Mouse (Mus musculus) frontal cortex, postnatal 10 days (tissue): ENCODE measurements at regions not wholly inside any gene's neighbourhood (a gene's known extent, or its start where the extent isn't known, plus 50 kb on each side); places are given as distances from the start of the nearest gene placed in this dataset.
A peak's percentile ranks its signal among the peaks of the same experiment; 100 is the strongest.

ENCODE experiments used
- DNase-seq, 2 experiments: peaks; one replicate each; pipeline ENCODE4 v3.0.0; 2022; ENCODE audit warnings: low spot score in 2 of 2, mixed read lengths in 1 of 2

DNA sequence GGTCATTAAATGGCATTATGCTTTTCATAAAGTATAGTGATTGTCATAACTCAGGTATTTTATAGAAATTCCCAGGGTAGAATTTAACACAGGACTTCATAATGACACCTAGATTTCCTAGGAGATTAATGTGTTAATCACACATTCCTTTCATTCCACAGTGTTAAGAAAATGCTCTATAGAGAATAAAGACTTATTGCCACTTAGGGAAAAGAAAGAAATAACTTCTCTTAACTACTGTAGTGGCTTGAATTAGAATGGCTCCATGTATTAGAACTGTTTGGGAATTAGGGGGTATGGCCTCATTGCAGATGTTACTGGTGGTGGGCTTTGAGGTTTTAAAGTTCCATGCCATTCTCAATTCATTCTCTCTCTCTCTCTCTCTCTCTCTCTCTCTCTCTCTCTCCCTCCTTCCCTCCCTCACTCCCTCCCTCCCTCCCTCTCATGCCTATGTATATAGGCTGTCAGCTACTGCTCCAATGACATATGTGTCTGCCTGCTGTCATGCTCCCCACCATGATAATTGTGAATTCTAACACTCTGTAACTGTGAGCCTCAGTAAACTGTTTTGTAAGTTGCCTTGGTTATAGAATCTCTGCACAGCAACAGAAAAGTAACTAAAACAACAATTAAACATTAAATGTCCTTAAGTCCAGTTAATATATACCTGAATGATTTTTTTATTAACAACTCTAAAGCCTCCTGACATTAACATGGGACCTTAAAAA is 425.1 kb upstream of the Depdc1a start:
- DNase-seq = no peak

DNA sequence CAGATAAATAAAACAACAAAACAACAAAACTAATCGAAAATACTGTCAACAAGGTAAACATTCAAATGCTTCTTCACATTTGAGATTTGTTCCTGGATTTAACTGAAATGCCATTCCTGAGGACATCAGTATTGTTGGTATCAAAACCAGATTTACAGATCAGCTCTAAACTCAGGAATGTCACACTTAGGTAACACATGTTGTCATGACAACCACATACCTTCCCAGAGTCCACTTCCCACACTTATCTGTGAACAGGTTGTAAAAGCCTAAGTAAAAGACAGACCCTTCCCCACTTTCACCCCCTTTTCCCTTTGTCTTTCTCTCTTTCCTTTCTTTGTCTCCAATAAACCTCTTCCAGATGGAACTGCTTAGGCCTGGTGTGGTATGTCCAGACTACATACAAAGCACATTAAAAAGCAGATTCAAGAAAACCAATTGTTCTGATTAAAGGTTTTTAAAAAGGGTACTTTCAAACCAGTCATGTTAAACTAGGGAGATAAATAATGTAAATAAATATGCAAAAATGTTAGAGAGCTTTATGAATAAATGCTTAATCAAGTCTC is 438.2 kb upstream of the Depdc1a start:
- DNase-seq = no peak

DNA sequence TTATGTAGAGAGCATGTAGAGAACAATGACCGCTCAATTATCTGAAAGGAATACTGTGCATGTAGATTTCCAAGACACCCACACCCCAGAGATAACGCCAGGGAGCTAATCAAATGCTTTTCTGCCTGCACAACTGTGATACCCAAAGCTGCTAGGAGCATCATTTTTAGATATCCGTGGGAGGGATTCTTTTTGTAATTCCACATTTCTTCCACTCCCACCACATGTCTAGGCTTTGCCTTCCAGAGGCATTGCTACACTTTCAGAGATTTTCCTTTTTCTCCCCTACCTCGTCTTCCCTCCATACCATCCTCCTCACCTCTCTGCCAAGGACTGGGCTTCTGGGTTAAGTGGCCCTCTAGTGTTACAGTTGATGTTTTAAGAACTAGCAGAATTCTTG is 460.4 kb upstream of the Depdc1a start:
- DNase-seq = peak; percentile 16 to 29

- DNase-seq = no peak
Measured at GRCm38 (mm10) chr3:159031581-159031980, 463.7 kb upstream of the Depdc1a start.

- DNase-seq = peak; percentile 24 to 54
Measured at GRCm38 (mm10) chr3:159030675-159031074, 464.6 kb upstream of the Depdc1a start.

- DNase-seq = no peak
Measured at GRCm38 (mm10) chr3:159029951-159030350, 465.3 kb upstream of the Depdc1a start.

- DNase-seq = no peak
Measured at GRCm38 (mm10) chr3:159020447-159020846, 458.4 kb upstream of the Lrrc7 start.

GRCm38 (mm10) chr3:159017269-159017668 is 455.2 kb upstream of the Lrrc7 start:
- DNase-seq = no peak

DNA sequence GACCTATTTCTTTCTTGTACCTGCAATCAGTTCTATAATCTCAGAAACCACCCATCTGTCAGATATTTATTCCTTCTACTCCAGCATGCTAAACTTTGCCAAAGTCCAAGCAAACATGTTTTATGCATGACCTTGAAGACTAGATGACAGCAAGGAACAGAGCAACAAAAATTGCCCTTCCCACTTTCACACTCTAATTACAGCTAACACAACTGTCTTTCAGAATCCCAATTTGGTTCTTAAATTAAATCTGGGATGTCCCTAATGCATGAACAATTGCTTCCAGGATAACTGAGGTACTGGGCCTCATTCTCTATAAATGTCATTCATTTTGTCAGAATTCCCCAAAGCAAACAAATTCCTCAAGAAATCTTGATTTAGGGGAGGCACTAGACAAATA is 454.4 kb upstream of the Lrrc7 start:
- no peak for DNase-seq

- DNase-seq = no peak
Measured at GRCm38 (mm10) chr3:159010954-159011638, 449.1 kb upstream of the Lrrc7 start.

GRCm38 (mm10) chr3:159004013-159004412 is 442.0 kb upstream of the Lrrc7 start:
- no peak for DNase-seq

- no peak for DNase-seq
Measured at GRCm38 (mm10) chr3:158985438-158986111, 423.6 kb upstream of the Lrrc7 start.

DNA sequence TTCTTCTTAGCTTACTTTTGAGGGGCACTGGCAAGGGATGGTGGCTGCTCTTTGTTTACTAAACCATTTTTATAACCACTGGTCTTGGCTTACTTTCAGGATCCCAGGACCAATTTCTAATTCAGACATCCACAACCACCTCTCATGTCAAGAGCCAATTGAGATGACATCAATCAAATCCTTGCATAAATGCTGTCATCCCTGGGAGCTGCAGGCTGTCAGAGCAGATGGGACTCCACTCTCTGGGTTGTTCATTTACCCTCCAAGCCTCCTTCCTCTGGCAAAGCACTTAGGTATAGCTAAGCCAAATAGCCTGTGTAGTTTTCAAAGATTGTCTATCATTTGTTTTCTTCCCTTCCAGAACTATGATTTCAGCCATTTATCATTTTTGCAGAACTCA is 385.0 kb upstream of the Lrrc7 start:
- no peak for DNase-seq

GRCm38 (mm10) chr3:158905104-158905503 is 343.1 kb upstream of the Lrrc7 start:
- DNase-seq = no peak

GRCm38 (mm10) chr3:158899458-158899857 is 337.4 kb upstream of the Lrrc7 start:
- no peak for DNase-seq

GRCm38 (mm10) chr3:158886732-158887386 is 324.8 kb upstream of the Lrrc7 start:
- no peak for DNase-seq

DNA sequence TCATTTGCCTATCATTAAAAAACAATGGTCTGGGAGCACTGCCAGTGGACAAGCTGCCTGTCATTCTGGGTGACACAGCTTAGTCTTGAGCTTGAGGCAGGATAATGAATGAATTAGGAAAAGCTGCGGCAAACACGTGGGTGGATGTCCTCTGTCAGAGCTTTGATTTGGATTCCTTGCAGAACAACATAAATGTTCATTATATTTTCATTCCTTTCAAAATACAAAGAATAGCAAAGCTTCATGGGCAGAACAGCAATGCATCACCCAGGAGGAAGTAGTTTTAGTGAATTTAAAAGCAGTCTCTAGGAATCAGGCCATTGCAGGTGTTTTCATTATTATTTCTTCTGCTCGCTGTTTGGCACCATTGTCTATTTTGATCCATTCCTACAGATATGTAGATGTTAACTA is 324.3 kb upstream of the Lrrc7 start:
- DNase-seq = peak; percentile 11 to 14
